Mouse (Mus musculus) urinary bladder, postnatal 25 days (tissue): ENCODE data around the gene Gfra1.

ENCODE experiments used
- DNase-seq: peaks from one replicate; pipeline ENCODE4 v3.0.0; 2022; ENCODE audit warnings: low spot score

Gfra1 gene

GRCm38 (mm10) chr19:58316474-58316873 lies 139.2 kb downstream of the Gfra1 start:
- no peak for DNase-seq

- DNase-seq: no peak
These were observed 140.0 kb downstream of the Gfra1 start for GRCm38 (mm10) chr19:58315681-58316080.

GRCm38 (mm10) chr19:58314631-58315030 lies 141.1 kb downstream of the Gfra1 start:
- no peak for DNase-seq

GRCm38 (mm10) chr19:58313785-58314184 lies 141.9 kb downstream of the Gfra1 start:
- DNase-seq: no peak

- no peak for DNase-seq
These were observed 143.2 kb downstream of the Gfra1 start for GRCm38 (mm10) chr19:58312492-58312891.

- no peak for DNase-seq
These were observed 145.1 kb downstream of the Gfra1 start for GRCm38 (mm10) chr19:58310334-58311315.

GRCm38 (mm10) chr19:58309620-58310275 lies 146.0 kb downstream of the Gfra1 start:
- no peak for DNase-seq

- no peak for DNase-seq
These were observed 154.6 kb downstream of the Gfra1 start for GRCm38 (mm10) chr19:58301105-58301504.

GRCm38 (mm10) chr19:58297926-58298325 lies 157.8 kb downstream of the Gfra1 start:
- DNase-seq: no peak

GRCm38 (mm10) chr19:58296842-58297190 lies 158.9 kb downstream of the Gfra1 start:
- no peak for DNase-seq

- no peak for DNase-seq
These were observed 159.5 kb downstream of the Gfra1 start for GRCm38 (mm10) chr19:58295986-58296841.

GRCm38 (mm10) chr19:58288145-58288544 lies 167.6 kb downstream of the Gfra1 start:
- DNase-seq: no peak

- DNase-seq: no peak
These were observed 180.4 kb downstream of the Gfra1 start for GRCm38 (mm10) chr19:58275281-58275680.

- peak; percentile 4 for DNase-seq
These were observed 183.9 kb downstream of the Gfra1 start for GRCm38 (mm10) chr19:58271815-58272214.

- no peak for DNase-seq
These were observed 184.9 kb downstream of the Gfra1 start for GRCm38 (mm10) chr19:58270778-58271177.

GRCm38 (mm10) chr19:58268476-58268875 lies 187.2 kb downstream of the Gfra1 start:
- no peak for DNase-seq

- DNase-seq: no peak
These were observed 189.1 kb downstream of the Gfra1 start for GRCm38 (mm10) chr19:58266600-58266999.

- DNase-seq: no peak
These were observed 194.8 kb downstream of the Gfra1 start for GRCm38 (mm10) chr19:58260934-58261333.

GRCm38 (mm10) chr19:58259250-58259649 lies 196.5 kb downstream of the Gfra1 start:
- DNase-seq: no peak

- no peak for DNase-seq
These were observed 199.2 kb downstream of the Gfra1 start for GRCm38 (mm10) chr19:58256485-58256884.

GRCm38 (mm10) chr19:58255394-58255793 lies 200.3 kb downstream of the Gfra1 start:
- DNase-seq: no peak

GRCm38 (mm10) chr19:58254172-58254571 lies 201.5 kb downstream of the Gfra1 start:
- DNase-seq: no peak
